Mouse (Mus musculus) cerebellum, postnatal 14 days (tissue): ENCODE data around the gene Rnf224.
"Not testable (repeated sequence)": the region's sequence is repeated elsewhere in the genome, so short reads cannot be mapped to it uniquely, and the experiment has no call there.

Experiments
- DNase-seq, 2 experiments: peaks; one replicate each; pipeline ENCODE4 v3.0.0; 2021; ENCODE audit warnings: mixed read lengths in 2 of 2

Gene Rnf224

DNA sequence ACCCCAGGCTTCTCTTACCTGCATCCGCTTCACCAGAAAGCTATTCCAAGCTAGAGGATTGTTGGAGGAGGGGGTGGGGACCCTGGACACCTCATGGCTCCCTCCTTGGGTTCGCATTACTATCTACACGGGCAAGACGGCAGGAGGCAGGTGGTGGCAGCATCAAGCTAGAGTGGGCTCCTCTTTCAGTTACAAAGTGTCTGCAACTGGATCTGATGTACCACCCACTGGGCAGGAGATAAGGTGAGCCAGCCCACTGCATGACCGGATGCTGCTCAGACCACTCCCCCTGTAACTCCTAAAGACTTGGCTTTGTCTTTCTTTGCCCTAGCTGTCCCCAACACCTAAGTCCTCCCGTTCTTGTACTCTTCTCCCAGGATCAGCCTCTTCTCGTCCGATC is at the start of gene Rnf224:
Rnf224 (minus strand) TSS at position 174 of the 400 bp plus-strand sequence.
- DNase-seq, result no peak

- peak; percentile 45 to 52 for DNase-seq
Measured at GRCm38 (mm10) chr2:25286314-25286713, 49.7 kb upstream of the Rnf224 start.

- DNase-seq, result no peak
Measured at GRCm38 (mm10) chr2:25285551-25285950, 49.0 kb upstream of the Rnf224 start.

- peak; percentile 93 to 97 for DNase-seq
Measured at GRCm38 (mm10) chr2:25278928-25279882, 42.6 kb upstream of the Rnf224 start.

GRCm38 (mm10) chr2:25273010-25273409 is 36.4 kb upstream of the Rnf224 start:
- no peak for DNase-seq

DNA sequence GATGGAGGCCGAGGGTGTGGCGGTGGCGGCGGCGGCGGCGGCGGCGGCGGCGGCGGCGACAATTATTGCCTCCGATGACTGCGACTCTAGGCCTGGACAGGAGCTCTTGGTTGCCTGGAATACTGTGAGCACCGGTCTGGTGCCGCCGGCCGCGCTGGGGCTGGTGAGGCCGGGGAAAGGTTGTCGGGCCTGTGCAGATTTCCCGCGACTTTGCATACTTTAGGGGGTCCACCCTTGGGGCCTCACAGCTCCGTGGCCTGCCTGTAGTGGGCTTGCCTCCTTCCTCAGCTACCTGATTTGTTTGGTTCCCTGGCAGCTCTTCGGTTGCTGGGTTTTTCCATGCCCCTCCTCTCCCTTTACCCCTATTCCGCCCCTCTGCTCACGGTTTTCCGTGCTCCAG is 35.9 kb upstream of the Rnf224 start:
- no peak for DNase-seq

GRCm38 (mm10) chr2:25271827-25272511 is 35.4 kb upstream of the Rnf224 start, which contains the start of the genes Ssna1 and Anapc2:
Gene Ssna1 (minus strand): TSS chr2:25272438.
Gene Anapc2 (plus strand): TSS chr2:25272478.
- DNase-seq, result peak; percentile 98 to 99

- DNase-seq, result peak; percentile 54 to 60
Measured at GRCm38 (mm10) chr2:25267746-25268309, 31.2 kb upstream of the Rnf224 start.

DNA sequence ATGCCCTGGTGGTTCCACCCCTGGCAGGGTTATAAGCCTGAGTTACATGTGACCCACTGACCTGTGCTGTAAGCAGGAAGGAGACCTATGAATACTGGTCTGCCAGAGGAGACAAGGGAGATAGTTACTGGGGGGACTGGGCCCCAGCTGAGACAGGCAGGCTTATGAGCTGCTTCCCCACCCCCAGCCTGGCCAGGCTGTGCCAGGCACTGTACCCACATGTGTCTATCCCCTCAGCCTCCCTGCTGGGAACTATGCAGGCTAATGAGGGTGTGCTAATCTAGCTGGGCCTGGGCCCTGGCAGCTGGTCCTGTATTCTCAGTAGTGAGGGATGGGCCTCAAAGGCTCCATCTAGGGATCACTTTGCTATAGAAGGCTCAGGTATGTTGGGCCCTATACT is 30.7 kb upstream of the Rnf224 start:
- DNase-seq, result peak; percentile 75 to 76

- DNase-seq, result peak; percentile 90 to 93
Measured at GRCm38 (mm10) chr2:25266720-25267119, 30.1 kb upstream of the Rnf224 start.

DNA sequence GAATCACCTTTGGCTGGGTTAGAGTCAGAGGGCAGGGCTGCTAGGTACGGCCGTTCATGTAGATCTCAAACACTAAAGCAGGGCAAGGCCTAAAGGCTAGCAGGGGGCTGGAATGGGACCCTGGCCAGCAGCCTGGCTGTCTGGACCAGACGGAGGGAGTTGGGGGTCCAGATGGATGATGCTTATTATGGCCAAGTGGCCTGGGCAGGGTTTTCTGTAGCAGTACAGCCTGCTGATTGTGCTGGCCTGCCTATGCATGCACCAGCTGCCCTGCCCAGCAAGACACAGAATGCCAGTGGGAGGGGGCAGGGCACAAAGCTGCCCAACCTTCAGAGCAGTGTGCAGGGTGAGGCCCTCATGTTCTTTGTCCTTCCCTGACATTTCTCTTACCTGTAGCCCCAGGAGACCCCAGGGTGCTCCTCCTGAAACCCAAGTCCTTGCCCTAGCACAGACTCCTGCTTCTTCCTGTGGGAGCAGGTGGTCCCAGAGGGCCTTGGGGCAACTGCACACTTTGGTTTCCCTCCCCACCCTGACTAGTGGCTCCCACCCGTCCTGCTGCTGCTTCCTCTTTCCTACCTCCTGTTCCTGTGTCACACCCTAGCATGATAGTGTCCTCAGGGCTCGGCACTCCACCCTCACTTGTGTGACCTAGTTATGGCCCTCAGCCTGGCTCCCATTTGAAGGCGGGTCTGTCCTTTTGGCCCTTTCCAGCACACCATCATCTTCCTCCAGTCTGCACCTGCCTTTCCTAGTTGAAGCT is 29.5 kb upstream of the Rnf224 start:
- peak; percentile 98 to 99 for DNase-seq

DNA sequence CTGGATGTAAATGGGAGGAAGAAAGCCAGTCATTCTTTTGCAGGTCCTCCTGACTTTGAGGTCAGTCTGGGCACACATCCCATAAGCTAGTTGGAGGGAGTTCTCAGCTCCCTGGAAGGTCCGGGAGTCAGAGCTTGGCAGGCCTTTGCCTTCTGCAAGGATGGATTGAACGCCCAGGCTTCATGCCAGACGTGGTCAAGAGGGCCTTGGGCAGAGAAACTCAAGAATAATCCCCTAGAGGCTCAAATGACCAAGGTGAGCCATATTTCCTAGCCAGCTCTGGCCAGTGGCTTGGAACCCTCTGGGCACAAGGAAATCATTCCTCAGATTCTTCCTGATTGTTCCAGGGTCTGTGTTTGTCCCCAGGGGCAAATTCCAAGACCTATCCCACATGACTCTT is 28.3 kb upstream of the Rnf224 start:
- DNase-seq, result peak; percentile 95 to 96

DNA sequence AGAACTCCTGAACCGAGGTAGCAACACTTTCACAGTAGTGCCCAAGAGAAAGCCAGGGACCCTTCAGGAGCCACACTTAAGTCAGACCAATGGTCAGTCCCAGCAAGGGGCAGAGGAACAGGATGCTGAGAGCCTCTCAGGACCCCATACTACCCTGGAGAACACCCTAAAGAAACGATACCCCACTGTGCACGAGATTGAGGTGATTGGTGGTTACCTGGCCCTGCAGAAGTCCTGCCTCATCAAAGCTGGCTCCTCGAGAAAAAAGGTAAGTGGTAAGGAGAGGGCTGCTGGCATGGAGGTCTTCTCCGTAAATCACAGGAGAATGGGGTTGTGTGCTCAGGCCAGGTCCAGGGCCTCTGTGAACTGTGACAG is 27.7 kb upstream of the Rnf224 start:
- DNase-seq, result peak in 1 of 2 experiments; percentile 46

GRCm38 (mm10) chr2:25263623-25264285 is 27.2 kb upstream of the Rnf224 start:
- peak; percentile 69 to 70 for DNase-seq

DNA sequence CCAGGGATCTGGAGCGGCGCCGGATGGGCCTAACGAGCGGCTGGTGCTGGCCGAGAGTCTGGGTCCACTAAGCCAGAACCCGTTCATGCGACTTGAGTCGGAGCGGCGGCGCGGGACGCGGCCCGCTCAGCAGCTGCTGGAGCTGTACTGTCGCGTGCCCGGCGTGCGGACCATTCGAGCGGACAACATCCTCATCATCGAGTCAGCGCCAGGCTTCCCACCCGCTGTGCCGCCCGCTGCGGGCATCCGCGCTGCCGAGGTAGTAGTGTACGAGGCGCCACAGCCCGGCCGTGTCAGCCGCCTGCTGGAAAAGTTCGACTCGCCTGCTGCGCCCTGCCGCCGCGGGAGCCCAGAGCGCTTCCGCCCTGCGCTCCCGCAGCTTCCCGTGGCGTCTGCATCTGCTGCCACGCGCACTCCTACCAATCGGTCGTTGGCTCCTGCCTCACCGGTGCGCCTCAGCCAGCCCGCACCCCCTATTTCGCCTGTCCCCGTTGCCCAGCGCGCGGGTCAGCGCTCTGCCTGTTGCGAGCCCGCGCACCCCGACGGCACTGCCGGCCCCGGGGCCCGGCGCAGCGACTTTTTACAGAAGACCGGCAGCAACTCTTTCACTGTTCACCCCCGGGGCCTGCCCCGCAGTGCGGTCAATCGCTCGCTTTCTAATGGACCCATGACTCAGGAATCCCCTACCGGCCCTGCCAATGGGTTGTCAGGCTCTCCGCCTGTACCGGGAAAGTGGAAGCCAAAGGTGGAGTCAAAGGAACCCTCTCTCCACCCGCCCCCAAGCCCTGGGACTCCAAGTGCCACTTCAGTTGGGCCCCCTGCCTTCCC is 26.4 kb upstream of the Rnf224 start:
- peak; percentile 88 to 90 for DNase-seq

- peak; percentile 98 for DNase-seq
Measured at GRCm38 (mm10) chr2:25262291-25262767, 25.7 kb upstream of the Rnf224 start, which contains the start of gene Tprn. Gene Tprn (plus strand): TSS chr2:25262618.

DNA sequence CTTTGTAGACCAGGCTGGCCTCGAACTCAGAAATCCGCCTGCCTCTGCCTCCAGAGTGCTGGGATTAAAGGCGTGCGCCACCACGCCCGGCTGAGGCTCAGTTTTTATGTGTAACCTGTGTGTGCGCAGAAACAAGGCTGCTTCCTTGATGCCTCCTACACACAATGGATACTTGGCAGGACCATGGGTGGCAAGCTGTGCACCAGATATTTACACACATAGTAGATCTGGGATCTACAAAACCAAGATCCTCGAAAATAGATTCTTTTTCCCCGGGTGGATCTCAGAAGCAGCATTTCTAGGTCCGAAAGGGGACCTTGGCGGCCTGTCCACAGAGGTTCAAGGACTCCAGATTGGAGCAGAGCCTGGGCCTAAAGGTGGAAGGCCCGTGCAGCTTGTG is 25.3 kb upstream of the Rnf224 start:
- no peak for DNase-seq

- peak in 1 of 2 experiments; percentile 51 for DNase-seq
Measured at GRCm38 (mm10) chr2:25258887-25259286, 22.3 kb upstream of the Rnf224 start.

- not testable (repeated sequence) for DNase-seq
Measured at GRCm38 (mm10) chr2:25257250-25257649, 20.7 kb upstream of the Rnf224 start.

- DNase-seq, result peak; percentile 76 to 82
Measured at GRCm38 (mm10) chr2:25256443-25257109, 20.0 kb upstream of the Rnf224 start.
